8 mouse cellular contexts compared by ENCODE assay signal in the genomic region with DNA sequence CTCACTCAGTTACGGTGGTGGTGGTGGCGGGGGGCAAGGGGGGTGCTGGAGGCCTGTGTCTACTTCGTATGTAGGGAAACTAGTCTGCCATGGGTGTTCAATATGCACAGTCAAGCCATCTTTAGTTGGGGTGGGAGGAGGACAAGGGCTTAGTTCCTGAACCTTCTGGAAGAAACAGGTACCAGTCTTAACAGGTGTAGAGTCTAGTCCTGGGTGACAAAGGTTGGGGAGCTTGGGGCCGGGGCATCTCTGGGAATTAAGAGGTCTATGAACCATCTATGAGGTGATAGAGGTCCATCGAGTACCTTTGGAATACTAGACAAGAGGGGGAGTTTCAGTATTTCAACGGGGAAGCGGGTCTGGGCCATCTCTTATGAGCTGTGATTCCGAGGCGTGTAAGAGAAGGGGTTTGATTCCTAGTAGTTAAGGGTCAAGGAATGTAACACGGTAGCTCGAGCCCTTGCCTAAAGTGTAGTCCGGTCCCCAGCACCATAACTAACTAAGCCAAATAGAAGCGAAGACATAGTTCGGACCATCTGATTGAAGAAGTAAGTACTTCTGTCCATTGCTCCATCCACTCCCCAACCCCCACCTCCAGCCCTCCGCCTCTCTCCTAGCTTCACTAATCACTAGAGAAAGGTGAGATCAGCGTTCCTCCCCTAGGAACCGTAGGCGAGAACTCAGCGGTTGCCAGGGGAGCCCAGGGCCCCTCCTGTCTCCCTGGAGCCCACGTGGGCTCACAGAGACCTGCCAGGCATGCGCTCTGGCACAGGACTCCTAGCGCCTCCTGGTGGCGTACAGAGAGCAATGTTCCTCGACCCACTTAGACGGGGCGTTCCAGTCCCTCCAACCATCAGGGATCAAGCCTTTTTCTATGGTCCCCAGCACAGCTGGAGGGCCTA. TPM values are rescaled to one million over a fixed set of nuclear protein-coding genes. Genes with fewer than 3 reads are reported as not detected.
DNase-seq lines count a peak whose midpoint lies in the region; ATAC-seq and TF ChIP-seq lines count a peak whose summit lies in the region.

No protein-coding gene starts in this region.

- WGBS in heart, embryonic 12.5 days: 16% methylated on average over 26 of the region's 26 CpGs
- WGBS in forebrain, embryonic 15.5 days: 19% methylated on average over 26 of the region's 26 CpGs
- WGBS in intestine, postnatal 0 days: 17% methylated on average over 26 of the region's 26 CpGs
- WGBS in limb, embryonic 13.5 days: 17% methylated on average over 26 of the region's 26 CpGs
- 17% methylated on average over 26 of the region's 26 CpGs for WGBS in midbrain, embryonic 14.5 days

- intact Hi-C loops in heart, postnatal 25 days (cut with DNase I): no loop called here

- H3K9ac ChIP-seq in heart, embryonic 12.5 days: no peak overlapping the region
- no peak overlapping the region for H3K9ac ChIP-seq in forebrain, embryonic 15.5 days (replicated peaks)
- no peak overlapping the region for H3K9ac ChIP-seq in intestine, postnatal 0 days (ENCODE audit: low read depth, low read length)
- no peak overlapping the region for H3K9ac ChIP-seq in limb, embryonic 13.5 days
- no peak overlapping the region for H3K9ac ChIP-seq in midbrain, embryonic 14.5 days (replicated peaks; ENCODE audit: low read length)

- no peak for TF ChIP-seq POLR2A in brain, embryonic 14.5 days (IDR thresholded peaks at IDR 0.05; ENCODE audit: borderline replicate concordance, extremely low read depth, insufficient read depth, insufficient read length, poor library complexity, severe bottlenecking)

- peaks cover 6% of the 10 kb centered on the region; the same call in 1 of the 2 replicates for H3K4me1 ChIP-seq in heart, embryonic 12.5 days (replicated peaks)
- peaks cover 13% of the 10 kb centered on the region for H3K4me1 ChIP-seq in forebrain, embryonic 15.5 days
- no peaks in the 10 kb centered on the region; the same call in 1 of the 2 replicates for H3K4me1 ChIP-seq in intestine, postnatal 0 days (replicated peaks; ENCODE audit: control insufficient read depth, insufficient read depth, low read length)
- H3K4me1 ChIP-seq in limb, embryonic 13.5 days: peaks cover 6% of the 10 kb centered on the region; the same call in 1 of the 2 replicates
- no peaks in the 10 kb centered on the region for H3K4me1 ChIP-seq in midbrain, embryonic 14.5 days (ENCODE audit: control insufficient read depth, insufficient read depth, low read length)

- H3K9me3 ChIP-seq in heart, embryonic 12.5 days (replicated peaks): no peaks in the 10 kb centered on the region
- H3K9me3 ChIP-seq in forebrain, embryonic 15.5 days: no peaks in the 10 kb centered on the region
- no peaks in the 10 kb centered on the region for H3K9me3 ChIP-seq in intestine, postnatal 0 days (ENCODE audit: control insufficient read depth)
- no peaks in the 10 kb centered on the region for H3K9me3 ChIP-seq in limb, embryonic 13.5 days
- no peaks in the 10 kb centered on the region for H3K9me3 ChIP-seq in midbrain, embryonic 14.5 days (ENCODE audit: control insufficient read depth, low read length)

- H3K4me3 ChIP-seq in heart, embryonic 12.5 days: peak overlapping the region; percentile 60; the same call in 1 of the 2 replicates
- H3K4me3 ChIP-seq in forebrain, embryonic 15.5 days: peak overlapping the region; percentile 48
- H3K4me3 ChIP-seq in intestine, postnatal 0 days (ENCODE audit: low read depth, low read length): no peak overlapping the region
- 0 out of 2 replicates have a peak overlapping the region, but pooled peaks have one; percentile 51 for H3K4me3 ChIP-seq in limb, embryonic 13.5 days
- H3K4me3 ChIP-seq in midbrain, embryonic 14.5 days (replicated peaks; ENCODE audit: low read depth, low read length): no peak overlapping the region

- 0 out of 2 replicates have a peak, but pooled peaks have one; percentile 30 for ATAC-seq in heart, embryonic 12.5 days (ENCODE audit: insufficient number of reproducible peaks, low FRiP score)
- ATAC-seq in forebrain, embryonic 15.5 days (replicated peaks): peak; percentile 30
- ATAC-seq in intestine, postnatal 0 days: peak; percentile 64
- ATAC-seq in limb, embryonic 13.5 days (ENCODE audit: low FRiP score, low read depth): 0 out of 2 replicates have a peak, but pooled peaks have one; percentile 14
- ATAC-seq in midbrain, embryonic 14.5 days (ENCODE audit: low FRiP score, low TSS enrichment): no peak

- DNase-seq in heart, postnatal 25 days (ENCODE audit: low spot score): no peak
- peak; percentile 73 for DNase-seq in brain, embryonic 14.5 days (ENCODE audit: low read depth)
- peak; percentile 70 for DNase-seq in midbrain, embryonic 14.5 days
- DNase-seq in telencephalon, adult 2 months (ENCODE audit: low read depth, low spot score): peak; percentile 78

- H3K27me3 ChIP-seq in heart, embryonic 12.5 days (replicated peaks): peaks cover 92% of the 10 kb centered on the region
- H3K27me3 ChIP-seq in forebrain, embryonic 15.5 days: peaks cover 78% of the 10 kb centered on the region
- H3K27me3 ChIP-seq in intestine, postnatal 0 days (replicated peaks; ENCODE audit: control insufficient read depth, insufficient read depth, low read length): peaks cover 58% of the 10 kb centered on the region
- H3K27me3 ChIP-seq in limb, embryonic 13.5 days: peaks cover 97% of the 10 kb centered on the region
- peaks cover 64% of the 10 kb centered on the region for H3K27me3 ChIP-seq in midbrain, embryonic 14.5 days (ENCODE audit: control insufficient read depth, insufficient read depth, low read length)

- H3K36me3 ChIP-seq in heart, embryonic 12.5 days: no peaks in the 10 kb centered on the region
- no peaks in the 10 kb centered on the region for H3K36me3 ChIP-seq in forebrain, embryonic 15.5 days
- no peaks in the 10 kb centered on the region for H3K36me3 ChIP-seq in intestine, postnatal 0 days (ENCODE audit: control insufficient read depth, insufficient read depth)
- H3K36me3 ChIP-seq in limb, embryonic 13.5 days: no peaks in the 10 kb centered on the region
- H3K36me3 ChIP-seq in midbrain, embryonic 14.5 days (ENCODE audit: control insufficient read depth, insufficient read depth, low read length): 0 out of 2 replicates have a peak, but pooled peaks cover 2% of the 10 kb centered on the region

- H3K4me2 ChIP-seq in heart, embryonic 12.5 days: no peak overlapping the region
- peak overlapping the region; percentile 78 for H3K4me2 ChIP-seq in forebrain, embryonic 15.5 days (replicated peaks)
- H3K4me2 ChIP-seq in intestine, postnatal 0 days (replicated peaks; ENCODE audit: low read depth): peak overlapping the region; percentile 21; the same call in 1 of the 2 replicates
- peak overlapping the region; percentile 82; the same call in 1 of the 2 replicates for H3K4me2 ChIP-seq in limb, embryonic 13.5 days (replicated peaks)
- 0 out of 2 replicates have a peak overlapping the region, but pooled peaks have one; percentile 88 for H3K4me2 ChIP-seq in midbrain, embryonic 14.5 days (ENCODE audit: low read length)

- peak; percentile 62 for TF ChIP-seq CTCF in brain, embryonic 14.5 days (IDR thresholded peaks at IDR 0.05; ENCODE audit: borderline replicate concordance, extremely low read depth, insufficient read depth, insufficient read length)
- TF ChIP-seq CTCF in intestine, postnatal 0 days (IDR thresholded peaks at IDR 0.05; ENCODE audit: low read depth): peak; percentile 86

- H3K27ac ChIP-seq in heart, embryonic 12.5 days (ENCODE audit: poor library complexity, severe bottlenecking): no peak overlapping the region
- H3K27ac ChIP-seq in forebrain, embryonic 15.5 days (replicated peaks): no peak overlapping the region
- no peak overlapping the region for H3K27ac ChIP-seq in intestine, postnatal 0 days (ENCODE audit: low read depth, low read length)
- H3K27ac ChIP-seq in limb, embryonic 13.5 days: no peak overlapping the region
- no peak overlapping the region for H3K27ac ChIP-seq in midbrain, embryonic 14.5 days (replicated peaks; ENCODE audit: low read depth, low read length)

RNA-seq across cellular contexts. Expression of a gene that starts 40.1 kb away (rescaled TPM):
- 1.2 and 1.5 TPM in 2 replicates for polyA plus RNA-seq in heart, embryonic 12.5 days (2016; fragmentation: Nextera tagmentation; extraction: Ambion mirVana)
- total RNA-seq in heart, postnatal 25 days (2021): not detected
- polyA plus RNA-seq in brain, embryonic 14.5 days (2012; rRNA removed): 0.20 TPM in 1 of 2 replicates, not detected in the other
- 0.46 TPM in 1 of 2 replicates, not detected in the other for polyA plus RNA-seq in forebrain, embryonic 15.5 days (2015; fragmentation: Nextera tagmentation; extraction: Ambion mirVana)
- 0.61 and 0.72 TPM in 2 replicates for polyA plus RNA-seq in intestine, postnatal 0 days (2015; fragmentation: Nextera tagmentation; extraction: Ambion mirVana)
- polyA plus RNA-seq in limb, embryonic 13.5 days (2015; fragmentation: Nextera tagmentation; extraction: Ambion mirVana): not detected in 2 replicates
- polyA plus RNA-seq in midbrain, embryonic 14.5 days (2014; fragmentation: Nextera tagmentation; extraction: Ambion mirVana): not detected in 2 replicates

RNA-seq across cellular contexts. Expression of a gene that starts 41.5 kb away (rescaled TPM):
- polyA plus RNA-seq in heart, embryonic 12.5 days (2016; fragmentation: Nextera tagmentation; extraction: Ambion mirVana): 35.4 and 39.4 TPM in 2 replicates
- 1 to 10 TPM; 6.4 to 8.2 TPM for total RNA-seq in heart, postnatal 25 days (2021)
- polyA plus RNA-seq in brain, embryonic 14.5 days (2012; rRNA removed): 142 and 232 TPM in 2 replicates
- polyA plus RNA-seq in forebrain, embryonic 15.5 days (2015; fragmentation: Nextera tagmentation; extraction: Ambion mirVana): 90.2 and 91.5 TPM in 2 replicates
- polyA plus RNA-seq in intestine, postnatal 0 days (2015; fragmentation: Nextera tagmentation; extraction: Ambion mirVana): 26.9 and 29.1 TPM in 2 replicates
- 49.2 and 54.5 TPM in 2 replicates for polyA plus RNA-seq in limb, embryonic 13.5 days (2015; fragmentation: Nextera tagmentation; extraction: Ambion mirVana)
- polyA plus RNA-seq in midbrain, embryonic 14.5 days (2014; fragmentation: Nextera tagmentation; extraction: Ambion mirVana): 50.4 and 52.5 TPM in 2 replicates

RNA-seq across cellular contexts. Expression of a gene that starts 50.2 kb away (rescaled TPM):
- polyA plus RNA-seq in heart, embryonic 12.5 days (2016; fragmentation: Nextera tagmentation; extraction: Ambion mirVana): 0.26 TPM in 2 replicates
- under 1 TPM; 0.08 to 0.42 TPM for total RNA-seq in heart, postnatal 25 days (2021)
- polyA plus RNA-seq in brain, embryonic 14.5 days (2012; rRNA removed): 21.0 and 30.4 TPM in 2 replicates
- 2.0 and 2.2 TPM in 2 replicates for polyA plus RNA-seq in forebrain, embryonic 15.5 days (2015; fragmentation: Nextera tagmentation; extraction: Ambion mirVana)
- 0.17 and 0.26 TPM in 2 replicates for polyA plus RNA-seq in intestine, postnatal 0 days (2015; fragmentation: Nextera tagmentation; extraction: Ambion mirVana)
- 0.17 and 0.23 TPM in 2 replicates for polyA plus RNA-seq in limb, embryonic 13.5 days (2015; fragmentation: Nextera tagmentation; extraction: Ambion mirVana)
- 4.1 and 4.7 TPM in 2 replicates for polyA plus RNA-seq in midbrain, embryonic 14.5 days (2014; fragmentation: Nextera tagmentation; extraction: Ambion mirVana)

RNA-seq across cellular contexts. Expression of a gene that starts 50.5 kb away (rescaled TPM):
- polyA plus RNA-seq in heart, embryonic 12.5 days (2016; fragmentation: Nextera tagmentation; extraction: Ambion mirVana): 68.4 and 82.4 TPM in 2 replicates
- total RNA-seq in heart, postnatal 25 days (2021): 10 to 100 TPM; 30.1 to 30.5 TPM
- 13.9 and 19.1 TPM in 2 replicates for polyA plus RNA-seq in brain, embryonic 14.5 days (2012; rRNA removed)
- 15.8 and 17.1 TPM in 2 replicates for polyA plus RNA-seq in forebrain, embryonic 15.5 days (2015; fragmentation: Nextera tagmentation; extraction: Ambion mirVana)
- 60.4 and 67.3 TPM in 2 replicates for polyA plus RNA-seq in intestine, postnatal 0 days (2015; fragmentation: Nextera tagmentation; extraction: Ambion mirVana)
- polyA plus RNA-seq in limb, embryonic 13.5 days (2015; fragmentation: Nextera tagmentation; extraction: Ambion mirVana): 38.9 and 46.3 TPM in 2 replicates
- polyA plus RNA-seq in midbrain, embryonic 14.5 days (2014; fragmentation: Nextera tagmentation; extraction: Ambion mirVana): 8.9 and 17.3 TPM in 2 replicates

RNA-seq across cellular contexts. Expression of a gene that starts 59.8 kb away (rescaled TPM):
- polyA plus RNA-seq in heart, embryonic 12.5 days (2016; fragmentation: Nextera tagmentation; extraction: Ambion mirVana): 53.9 and 57.1 TPM in 2 replicates
- 100 to 1,000 TPM; 210 to 247 TPM for total RNA-seq in heart, postnatal 25 days (2021)
- polyA plus RNA-seq in brain, embryonic 14.5 days (2012; rRNA removed): 24.3 and 24.4 TPM in 2 replicates
- polyA plus RNA-seq in forebrain, embryonic 15.5 days (2015; fragmentation: Nextera tagmentation; extraction: Ambion mirVana): 13.3 and 15.0 TPM in 2 replicates
- 40.7 and 43.7 TPM in 2 replicates for polyA plus RNA-seq in intestine, postnatal 0 days (2015; fragmentation: Nextera tagmentation; extraction: Ambion mirVana)
- polyA plus RNA-seq in limb, embryonic 13.5 days (2015; fragmentation: Nextera tagmentation; extraction: Ambion mirVana): 25.8 and 29.3 TPM in 2 replicates
- polyA plus RNA-seq in midbrain, embryonic 14.5 days (2014; fragmentation: Nextera tagmentation; extraction: Ambion mirVana): 6.4 and 7.4 TPM in 2 replicates

Comparison
In these comparisons a context has a peak if more than half of its experiments do, and no peak if none do; other contexts are left out.
1. H3K4me3 ChIP-seq: peak in heart, embryonic 12.5 days (single experiment), forebrain, embryonic 15.5 days (single experiment) and limb, embryonic 13.5 days (single experiment); none in intestine, postnatal 0 days (single experiment) and midbrain, embryonic 14.5 days (single experiment).